Mouse (Mus musculus) lung, embryonic 14.5 days (tissue): ENCODE data around the gene Mup7. TPM values are rescaled to one million over a fixed set of nuclear protein-coding genes. Genes with fewer than 3 reads are reported as not detected.
"Not testable (repeated sequence)": the region's sequence is repeated elsewhere in the genome, so short reads cannot be mapped to it uniquely, and the experiment has no call there.

Source experiments
- ATAC-seq: fragments of 200-750 bp; cut with Nextera tagmentation; 2 replicates; pipeline ENCODE4 v1.8.0; 2017; ENCODE audit warnings: mild to moderate bottlenecking, moderate TSS enrichment, moderate library complexity; ENCODE audit not compliant: insufficient read depth
- DNase-seq: peaks from one replicate; pipeline ENCODE4 v3.0.0-alpha.2; 2015
- H3K27ac ChIP-seq: fragments of 300-500 bp; sonication (generic); 2 replicates; pipeline ENCODE4 v1.5.1; 2014; ENCODE audit warnings: low read depth, mild to moderate bottlenecking, moderate library complexity
- H3K27me3 ChIP-seq: fragments of 300-500 bp; sonication (generic); 2 replicates; pipeline ENCODE4 v1.6.1; 2014; ENCODE audit warnings: low read length, control low read depth; ENCODE audit not compliant: insufficient read depth
- H3K36me3 ChIP-seq: fragments of 300-500 bp; sonication (generic); 2 replicates; pipeline ENCODE4 v1.6.1; 2014; ENCODE audit warnings: control low read depth; ENCODE audit not compliant: insufficient read depth
- H3K4me1 ChIP-seq: fragments of 300-500 bp; sonication (generic); 2 replicates; pipeline ENCODE4 v1.6.1; 2014; ENCODE audit warnings: antibody characterized with exemption, control low read depth; ENCODE audit not compliant: insufficient read depth
- H3K4me2 ChIP-seq: fragments of 300-500 bp; sonication (generic); 2 replicates; pipeline ENCODE4 v1.6.1; 2014; ENCODE audit warnings: mild to moderate bottlenecking
- H3K4me3 ChIP-seq: fragments of 300-500 bp; sonication (generic); 2 replicates; pipeline ENCODE4 v1.5.1; 2014; ENCODE audit warnings: low read depth, low read length
- H3K9ac ChIP-seq: fragments of 300-500 bp; sonication (generic); 2 replicates; pipeline ENCODE4 v1.6.1; 2014
- H3K9me3 ChIP-seq: fragments of 300-500 bp; sonication (generic); 2 replicates; pipeline ENCODE4 v1.6.1; 2016; ENCODE audit warnings: low read depth, low read length, control low read depth
- WGBS: fragments of 180-500 bp; shearing (Covaris S2); extraction: QIAGEN DNeasy Blood & Tissue Kit; methylation state at CpG from one replicate; pipeline ENCODE4 v1.1.7; 2014; 5-methylcytosine and 5-hydroxymethylcytosine counted together
- polyA plus RNA-seq: library from polyadenylated mRNA; unstranded; fragments of >200 nt; fragmentation: Nextera tagmentation; extraction: Ambion mirVana; gene quantifications from 2 replicates; pipeline ENCODE4 v1.2.1, GENCODE M21; 2014

The Mup7 gene
- polyA plus RNA-seq, result not detected in 2 replicates

DNA sequence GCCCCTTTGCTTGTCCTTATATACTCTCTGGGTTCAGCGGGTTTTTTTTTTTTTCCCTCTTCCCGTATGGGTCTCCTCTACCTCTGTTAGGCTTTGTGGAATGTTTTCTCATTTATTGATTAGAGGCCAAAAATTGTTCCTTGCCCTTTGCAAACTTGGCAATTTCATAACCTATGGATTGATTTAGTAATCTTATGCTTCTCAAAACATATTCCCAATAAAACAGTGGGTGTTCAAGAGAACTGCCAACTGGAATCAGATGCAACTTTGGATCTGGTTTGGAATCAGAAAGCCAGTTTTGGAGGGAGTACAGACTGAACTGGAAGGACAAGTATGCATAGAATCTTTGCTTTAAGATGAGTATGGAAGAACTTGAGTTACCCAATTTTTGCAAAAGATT, at the start of gene Mup7:
Gene Mup7 (minus strand): TSS at position 101 of the 400 bp plus-strand sequence.
- not testable (repeated sequence) for ATAC-seq, H3K4me3 ChIP-seq, H3K4me1 ChIP-seq, H3K9ac ChIP-seq, H3K9me3 ChIP-seq, DNase-seq, H3K27me3 ChIP-seq, H3K27ac ChIP-seq, H3K36me3 ChIP-seq, H3K4me2 ChIP-seq
- 68% methylated on average over 2 of the region's 2 CpGs for WGBS

DNA sequence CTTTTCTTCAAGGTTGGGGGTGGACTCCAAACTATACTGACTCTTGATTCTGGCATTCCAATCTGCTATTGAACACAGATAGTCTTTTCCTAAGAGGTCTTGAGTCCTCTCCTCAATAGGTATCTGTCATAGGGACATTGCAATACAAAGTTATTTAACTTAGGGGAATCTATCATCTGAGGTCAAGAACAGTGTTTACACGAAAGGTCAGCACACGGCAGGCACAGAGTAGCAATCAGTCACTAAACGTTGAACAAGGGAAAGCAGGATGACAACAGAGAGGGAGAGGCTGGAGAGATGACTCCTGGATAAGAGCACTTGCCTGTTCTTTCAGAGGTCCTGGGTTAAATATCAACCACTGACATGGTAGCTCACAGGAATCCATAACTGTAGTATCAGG, 9.6 kb upstream of the Mup7 start:
- ATAC-seq, H3K27ac ChIP-seq, H3K4me2 ChIP-seq, H3K4me3 ChIP-seq, H3K9ac ChIP-seq, H3K9me3 ChIP-seq, DNase-seq, H3K36me3 ChIP-seq, H3K4me1 ChIP-seq, H3K27me3 ChIP-seq: not testable (repeated sequence)
- 12% methylated on average over 3 of the region's 3 CpGs for WGBS

DNA sequence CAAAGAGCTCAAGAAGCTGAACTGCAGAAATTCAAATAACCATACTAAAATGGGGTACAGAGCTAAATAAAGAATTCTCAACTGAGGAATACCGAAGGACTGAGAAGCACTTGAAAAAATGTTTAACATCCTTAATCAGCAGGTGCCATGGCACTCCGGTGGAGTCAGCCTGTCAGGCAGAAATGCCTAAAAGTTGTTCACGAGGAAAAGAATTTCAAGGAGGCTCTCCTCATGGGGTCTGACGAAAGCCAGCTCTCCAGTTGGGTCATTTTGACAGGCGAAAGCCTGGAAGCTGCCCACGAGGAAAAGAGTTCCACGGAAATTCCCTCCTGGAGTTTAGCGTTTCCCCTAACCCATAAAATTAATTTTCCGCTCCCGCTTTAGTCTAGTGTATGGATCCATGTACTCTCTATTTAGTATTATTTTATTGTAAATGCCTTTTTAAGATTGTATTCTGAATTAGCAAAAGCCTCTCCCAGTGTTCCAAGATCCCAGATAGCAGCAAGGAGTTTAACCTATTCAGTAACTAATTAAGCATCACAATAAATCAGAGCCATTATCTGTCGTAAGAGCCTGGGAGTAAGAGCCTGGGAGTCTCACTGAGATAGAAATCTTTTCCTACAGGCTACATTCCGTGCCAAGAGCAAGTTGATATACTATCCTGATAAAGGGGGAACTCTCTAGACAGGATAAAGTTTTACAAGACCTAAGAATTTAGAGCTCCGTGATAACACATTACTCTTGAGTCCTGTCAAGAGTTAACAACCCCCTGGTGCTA, 40.8 kb downstream of the Mup7 start:
- not testable (repeated sequence) for H3K27me3 ChIP-seq, H3K9me3 ChIP-seq, H3K4me3 ChIP-seq, H3K4me1 ChIP-seq, ATAC-seq, H3K27ac ChIP-seq, DNase-seq, H3K4me2 ChIP-seq, H3K36me3 ChIP-seq, H3K9ac ChIP-seq
- 68% methylated on average over 13 of the region's 13 CpGs for WGBS

DNA sequence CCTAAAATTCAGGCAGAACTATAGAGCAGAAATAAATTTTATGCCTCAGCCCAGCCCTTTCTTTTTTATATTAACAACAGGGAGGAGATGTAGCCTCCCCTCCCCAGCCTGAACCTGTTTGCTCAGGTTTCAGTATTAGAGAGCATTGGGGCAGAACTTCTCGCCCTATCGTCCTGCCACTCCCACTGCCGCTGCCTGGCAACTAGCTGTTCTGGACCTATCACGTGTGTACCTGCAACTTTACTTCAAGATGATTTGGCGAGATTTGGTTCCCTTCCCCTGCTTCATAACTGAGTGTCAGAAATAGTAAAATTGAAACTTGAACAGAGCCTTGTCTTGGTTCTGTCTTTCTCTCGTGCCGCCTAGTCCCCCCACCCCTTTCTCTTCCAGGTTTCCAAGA, 50.1 kb downstream of the Mup7 start:
- not testable (repeated sequence) for H3K9me3 ChIP-seq, H3K27me3 ChIP-seq, H3K4me2 ChIP-seq, DNase-seq, H3K27ac ChIP-seq, H3K36me3 ChIP-seq, ATAC-seq, H3K4me1 ChIP-seq, H3K4me3 ChIP-seq, H3K9ac ChIP-seq
- 87% methylated on average over 7 of the region's 7 CpGs for WGBS

Other genes with a start within 250 kb of the Mup7 start
- 0.07 and 0.12 TPM in 2 replicates for gene Slc46a2, start 155.4 kb downstream of the Mup7 start, polyA plus RNA-seq
- gene Mup4, start 109.8 kb downstream of the Mup7 start, polyA plus RNA-seq, result not detected in 2 replicates
- not detected in 2 replicates for gene Mup6, start 106.2 kb downstream of the Mup7 start, polyA plus RNA-seq
- gene Mup2, start 83.8 kb upstream of the Mup7 start, polyA plus RNA-seq, result not detected in 2 replicates
- gene Mup8, start 152.1 kb upstream of the Mup7 start, polyA plus RNA-seq, result not detected in 2 replicates